In genomic region chr2:168553541-168553961, GRCm38 (mm10) we compare ENCODE assay signal across 8 mouse cellular contexts. TPM values are rescaled to one million over a fixed set of nuclear protein-coding genes. Genes with fewer than 3 reads are reported as not detected.
DNase-seq lines count a peak whose midpoint lies in the region; ATAC-seq and TF ChIP-seq lines count a peak whose summit lies in the region.

No protein-coding gene starts in this region.

- no peak for TF ChIP-seq POLR2A in cerebellum, adult 2 months (IDR thresholded peaks at IDR 0.05; ENCODE audit: borderline replicate concordance, insufficient read depth, low read length)

- H3K4me3 ChIP-seq in heart, embryonic 12.5 days: no peak overlapping the region
- H3K4me3 ChIP-seq in embryonic facial prominence, embryonic 11.5 days (ENCODE audit: low read depth, low read length): no peak overlapping the region
- H3K4me3 ChIP-seq in limb, embryonic 12.5 days (replicated peaks): no peak overlapping the region
- no peak overlapping the region for H3K4me3 ChIP-seq in cerebellum, adult 2 months (replicated peaks; ENCODE audit: insufficient read depth, low read depth, low read length)

- no peak for DNase-seq in heart, postnatal 4 days
- no peak for DNase-seq in embryonic facial prominence, embryonic 11.5 days (ENCODE audit: low spot score)
- peak; percentile 64 for DNase-seq in naive thymus-derived CD4-positive, alpha-beta T cell, adult 2 months (ENCODE audit: low read depth)
- no peak for DNase-seq in cerebellum, adult 2 months
- DNase-seq in left cerebral cortex, adult 9 months (ENCODE audit: low spot score in 2 of 2): no peak
- no peak for DNase-seq in urinary bladder, postnatal 25 days (ENCODE audit: low spot score)

- peak overlapping the region; percentile 23; the same call in 1 of the 2 replicates for H3K27ac ChIP-seq in heart, embryonic 12.5 days (ENCODE audit: poor library complexity, severe bottlenecking)
- H3K27ac ChIP-seq in embryonic facial prominence, embryonic 11.5 days (replicated peaks; ENCODE audit: low read depth, low read length): peak overlapping the region; percentile 32; the same call in 1 of the 2 replicates
- 0 out of 2 replicates have a peak overlapping the region, but pooled peaks have one; percentile 17 for H3K27ac ChIP-seq in limb, embryonic 12.5 days
- H3K27ac ChIP-seq in cerebellum, adult 2 months (ENCODE audit: insufficient read depth, low read length): no peak overlapping the region

- peak overlapping the region; percentile 12; the same call in 1 of the 2 replicates for H3K9ac ChIP-seq in heart, embryonic 12.5 days
- peak overlapping the region; percentile 33 for H3K9ac ChIP-seq in embryonic facial prominence, embryonic 11.5 days (replicated peaks; ENCODE audit: low read length)
- H3K9ac ChIP-seq in limb, embryonic 12.5 days (replicated peaks): 0 out of 2 replicates have a peak overlapping the region, but pooled peaks have one; percentile 23

- H3K4me1 ChIP-seq in heart, embryonic 12.5 days (replicated peaks): peaks cover 90% of the 10 kb centered on the region
- peaks cover 10% of the 10 kb centered on the region for H3K4me1 ChIP-seq in embryonic facial prominence, embryonic 11.5 days (ENCODE audit: control insufficient read depth, insufficient read depth, low read length)
- H3K4me1 ChIP-seq in limb, embryonic 12.5 days (replicated peaks): peaks cover 77% of the 10 kb centered on the region
- no peaks in the 10 kb centered on the region for H3K4me1 ChIP-seq in cerebellum, adult 2 months (ENCODE audit: control insufficient read depth, insufficient read depth, low read length)

- H3K9me3 ChIP-seq in heart, embryonic 12.5 days (replicated peaks): no peaks in the 10 kb centered on the region
- no peaks in the 10 kb centered on the region for H3K9me3 ChIP-seq in embryonic facial prominence, embryonic 11.5 days (replicated peaks; ENCODE audit: control insufficient read depth, low read length)
- no peaks in the 10 kb centered on the region for H3K9me3 ChIP-seq in limb, embryonic 12.5 days

- peak; percentile 36 for ATAC-seq in heart, embryonic 12.5 days (ENCODE audit: insufficient number of reproducible peaks, low FRiP score)
- no peak for ATAC-seq in embryonic facial prominence, embryonic 11.5 days (replicated peaks; ENCODE audit: insufficient number of reproducible peaks, low FRiP score, low TSS enrichment, low read depth)
- ATAC-seq in limb, embryonic 12.5 days (ENCODE audit: insufficient number of reproducible peaks, insufficient read depth, low FRiP score, low TSS enrichment, low read depth): no peak

- H3K36me3 ChIP-seq in heart, embryonic 12.5 days: no peaks in the 10 kb centered on the region
- H3K36me3 ChIP-seq in embryonic facial prominence, embryonic 11.5 days (replicated peaks; ENCODE audit: control insufficient read depth, insufficient read depth, low read depth, low read length): no peaks in the 10 kb centered on the region
- no peaks in the 10 kb centered on the region for H3K36me3 ChIP-seq in limb, embryonic 12.5 days

- TF ChIP-seq CTCF in cerebellum, adult 2 months (IDR thresholded peaks at IDR 0.05; ENCODE audit: borderline replicate concordance, insufficient read depth, low read depth, low read length): no peak

- peak overlapping the region; percentile 43 for H3K4me2 ChIP-seq in heart, embryonic 12.5 days
- no peak overlapping the region for H3K4me2 ChIP-seq in embryonic facial prominence, embryonic 11.5 days (ENCODE audit: low read depth, low read length)
- peak overlapping the region; percentile 8; the same call in 1 of the 2 replicates for H3K4me2 ChIP-seq in limb, embryonic 12.5 days

- peaks cover 40% of the 10 kb centered on the region for H3K27me3 ChIP-seq in heart, embryonic 12.5 days (replicated peaks)
- H3K27me3 ChIP-seq in embryonic facial prominence, embryonic 11.5 days (ENCODE audit: control insufficient read depth, insufficient read depth, low read length): peaks cover 2% of the 10 kb centered on the region; the same call in 1 of the 2 replicates
- peaks cover 23% of the 10 kb centered on the region for H3K27me3 ChIP-seq in limb, embryonic 12.5 days
- no peaks in the 10 kb centered on the region for H3K27me3 ChIP-seq in cerebellum, adult 2 months (ENCODE audit: control insufficient read depth, insufficient read depth, low read length)

- WGBS in heart, embryonic 12.5 days: 11% methylated on average over 18 of the region's 18 CpGs
- 37% methylated on average over 18 of the region's 18 CpGs for WGBS in embryonic facial prominence, embryonic 11.5 days
- 18% methylated on average over 18 of the region's 18 CpGs for WGBS in limb, embryonic 12.5 days
- 71% methylated on average over 18 of the region's 18 CpGs for WGBS in cerebellum, adult 2 months

RNA-seq across cellular contexts. Expression of gene Nfatc2, which starts 47.9 kb away (rescaled TPM):
- polyA plus RNA-seq in heart, embryonic 12.5 days (2016; fragmentation: Nextera tagmentation; extraction: Ambion mirVana): 9.9 and 12.5 TPM in 2 replicates
- total RNA-seq in heart, postnatal 4 days (2021): 10 to 100 TPM; 18.8 to 21.3 TPM
- 0.87 and 1.1 TPM in 2 replicates for polyA plus RNA-seq in embryonic facial prominence, embryonic 11.5 days (2014; fragmentation: Nextera tagmentation; extraction: Ambion mirVana)
- polyA plus RNA-seq in limb, embryonic 12.5 days (2016; fragmentation: Nextera tagmentation; extraction: Ambion mirVana): 5.3 and 5.5 TPM in 2 replicates
- polyA plus RNA-seq in cerebellum, adult 2 months (2012; rRNA removed): 24.0 and 26.0 TPM in 2 replicates
